Mouse (Mus musculus): ENCODE measurements at regions not wholly inside any gene's neighbourhood (a gene's known extent, or its start where the extent isn't known, plus 50 kb on each side); places are given as distances from the start of the nearest gene placed in this dataset.
"Not testable (repeated sequence)": the region's sequence is repeated elsewhere in the genome, so short reads cannot be mapped to it uniquely, and the experiment has no call there.

DNA sequence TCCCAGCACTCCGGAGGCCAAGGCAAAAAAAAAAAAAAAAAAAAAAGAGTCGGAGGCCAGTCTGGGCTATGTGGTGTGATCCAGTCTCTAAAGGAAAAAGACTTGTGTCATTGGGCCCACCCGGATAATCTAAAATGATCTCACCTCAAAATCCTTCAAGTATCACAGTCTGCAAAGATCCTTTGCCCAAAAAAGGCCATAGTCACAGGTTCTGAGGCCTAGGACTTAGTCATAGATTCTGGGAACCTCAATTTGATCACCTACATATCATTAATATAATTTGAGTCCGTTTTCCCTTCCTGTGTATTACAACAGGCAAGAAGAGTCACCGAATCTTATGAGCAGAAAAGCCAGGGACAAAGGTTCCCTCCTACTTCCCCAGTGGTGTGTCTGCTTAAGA lies 98.3 kb upstream of the Rad23b start:
- peaks cover 21% of the 10 kb centered on the region for H3K4me1 ChIP-seq (replicated peaks)
- H3K27me3 ChIP-seq (ENCODE audit: insufficient read depth, poor library complexity, severe bottlenecking), result peaks cover 4% of the 10 kb centered on the region; the same call in 1 of the 2 replicates
- no peaks in the 10 kb centered on the region for H3K9me3 ChIP-seq
- no peak overlapping the region for H3K4me3 ChIP-seq
- DNase-seq (ENCODE audit: low spot score), result no peak
- no peaks in the 10 kb centered on the region for H3K36me3 ChIP-seq
- WGBS, result 83% methylated on average over 5 of the region's 5 CpGs
- H3K27ac ChIP-seq, result no peak overlapping the region

GRCm38 (mm10) chr4:55253769-55254168 lies 96.1 kb upstream of the Rad23b start:
- no peak for DNase-seq (ENCODE audit: low spot score)
- Histone ChIP-seq H3K36me3 (no peaks in the 10 kb centered on the region), H3K27me3 (ENCODE audit: insufficient read depth, poor library complexity, severe bottlenecking) (peaks cover 4% of the 10 kb centered on the region; the same call in 1 of the 2 replicates), H3K27ac (no peak overlapping the region), H3K4me3 (no peak overlapping the region), H3K4me1 (replicated peaks) (peaks cover 10% of the 10 kb centered on the region; the same call in 1 of the 2 replicates), H3K9me3 (no peaks in the 10 kb centered on the region)
- WGBS, result 87% methylated on average over 8 of the region's 8 CpGs

DNA sequence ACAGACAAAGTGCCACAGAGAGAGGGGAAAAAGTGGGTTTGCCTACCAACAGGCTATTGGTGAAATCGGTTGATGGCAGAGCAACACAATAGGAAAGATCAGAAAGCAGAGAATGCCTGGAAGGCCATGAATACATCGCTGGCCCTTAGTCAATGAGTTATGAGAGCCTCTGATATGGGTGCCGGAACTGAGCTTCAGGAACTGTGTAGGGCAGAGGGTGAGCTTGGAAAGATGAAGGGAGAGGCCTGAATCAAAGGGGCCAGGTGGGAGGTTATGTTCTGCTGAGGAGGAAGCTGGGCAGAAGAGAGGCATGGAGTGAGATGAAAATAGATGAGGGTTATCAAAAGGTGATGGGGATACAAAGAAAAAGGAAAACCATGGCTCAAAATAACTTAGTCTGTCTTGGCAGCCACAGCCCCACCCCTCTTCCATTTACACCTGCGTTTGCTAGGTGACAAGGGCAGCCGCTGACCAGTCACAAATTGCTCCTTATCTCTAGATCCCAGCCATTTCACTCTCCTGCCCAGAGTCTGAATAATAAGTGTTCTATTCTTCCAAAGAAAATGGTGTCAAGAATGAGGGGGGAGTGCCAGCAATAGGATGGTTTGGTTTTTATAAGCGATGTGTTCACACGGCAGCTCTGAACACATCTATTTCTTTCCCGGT lies 77.7 kb upstream of the Rad23b start:
- peaks cover 5% of the 10 kb centered on the region; the same call in 1 of the 2 replicates for H3K27me3 ChIP-seq (ENCODE audit: insufficient read depth, poor library complexity, severe bottlenecking)
- peaks cover 10% of the 10 kb centered on the region; the same call in 1 of the 2 replicates for H3K4me1 ChIP-seq (replicated peaks)
- no peaks in the 10 kb centered on the region for H3K36me3 ChIP-seq
- DNase-seq (ENCODE audit: low spot score), result no peak
- H3K9me3 ChIP-seq, result no peaks in the 10 kb centered on the region; the same call in 1 of the 2 replicates
- no peak overlapping the region for H3K27ac ChIP-seq
- no peak overlapping the region for H3K4me3 ChIP-seq
- 86% methylated on average over 8 of the region's 8 CpGs for WGBS

- H3K27me3 ChIP-seq (ENCODE audit: insufficient read depth, poor library complexity, severe bottlenecking), result peaks cover 5% of the 10 kb centered on the region; the same call in 1 of the 2 replicates
- DNase-seq (ENCODE audit: low spot score), result no peak
- no peak overlapping the region for H3K27ac ChIP-seq
- H3K4me1 ChIP-seq (replicated peaks), result peaks cover 14% of the 10 kb centered on the region; the same call in 1 of the 2 replicates
- 13% methylated on average over 5 of the region's 5 CpGs for WGBS
- no peaks in the 10 kb centered on the region for H3K36me3 ChIP-seq
- H3K4me3 ChIP-seq, result no peak overlapping the region
- no peaks in the 10 kb centered on the region for H3K9me3 ChIP-seq
These were observed 73.4 kb upstream of the Rad23b start for GRCm38 (mm10) chr4:55276300-55276952.

DNA sequence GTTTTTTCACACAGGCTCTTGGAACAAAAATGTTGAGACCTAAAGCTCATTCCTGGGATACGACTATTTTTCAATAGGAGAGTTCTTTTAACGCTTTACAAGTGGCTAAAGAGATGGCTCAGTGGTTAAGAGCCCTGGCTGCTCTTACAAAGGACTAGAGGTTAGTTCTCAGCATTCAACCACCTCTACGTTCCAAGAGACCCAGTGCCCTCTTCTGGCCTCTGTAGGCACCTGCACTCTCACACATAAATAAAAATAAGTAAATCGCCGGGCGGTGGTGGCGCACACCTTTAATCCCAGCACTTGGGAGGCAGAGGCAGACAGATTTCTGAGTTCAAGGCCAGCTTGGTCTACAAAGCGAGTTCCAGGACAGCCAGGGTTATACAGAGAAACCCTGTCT lies 70.5 kb upstream of the Rad23b start:
- 89% methylated on average over 8 of the region's 8 CpGs for WGBS

DNA sequence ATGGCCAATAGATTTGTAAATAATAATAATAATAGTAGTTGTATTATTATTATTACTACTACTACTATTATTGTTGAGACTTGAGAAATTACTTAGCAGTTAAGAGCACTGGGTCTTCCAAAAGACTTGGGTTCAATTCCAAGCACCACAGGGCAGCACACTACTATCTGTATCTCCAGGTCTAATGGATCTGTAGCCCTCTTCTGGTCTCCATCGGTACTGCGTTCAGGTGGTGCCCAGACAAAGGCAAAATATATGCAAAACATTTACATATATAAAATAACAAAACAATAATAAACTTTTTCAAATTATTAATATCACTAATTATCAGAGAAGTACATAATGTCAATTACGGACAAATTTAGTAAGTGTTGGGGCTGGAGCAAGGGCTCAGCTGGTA lies 69.1 kb upstream of the Rad23b start:
- H3K4me1 ChIP-seq (replicated peaks), result peaks cover 14% of the 10 kb centered on the region; the same call in 1 of the 2 replicates
- H3K27ac ChIP-seq, result no peak overlapping the region
- 85% methylated on average over 3 of the region's 3 CpGs for WGBS
- no peaks in the 10 kb centered on the region for H3K27me3 ChIP-seq (ENCODE audit: insufficient read depth, poor library complexity, severe bottlenecking)
- no peaks in the 10 kb centered on the region for H3K9me3 ChIP-seq
- H3K4me3 ChIP-seq, result no peak overlapping the region
- H3K36me3 ChIP-seq, result no peaks in the 10 kb centered on the region
- no peak for DNase-seq (ENCODE audit: low spot score)

More for the DNA sequence above, 70.5 kb upstream of the Rad23b start:
- not testable (repeated sequence) for H3K27me3 ChIP-seq (ENCODE audit: insufficient read depth, poor library complexity, severe bottlenecking); H3K4me3 ChIP-seq; H3K9me3 ChIP-seq; DNase-seq (ENCODE audit: low spot score); H3K36me3 ChIP-seq; H3K27ac ChIP-seq
- peaks cover 14% of the 10 kb centered on the region; the same call in 1 of the 2 replicates for H3K4me1 ChIP-seq (replicated peaks)

- Histone ChIP-seq H3K4me1 (replicated peaks) (peaks cover 8% of the 10 kb centered on the region; the same call in 1 of the 2 replicates), H3K9me3 (no peaks in the 10 kb centered on the region), H3K36me3 (no peaks in the 10 kb centered on the region), H3K4me3 (no peak overlapping the region), H3K27me3 (ENCODE audit: insufficient read depth, poor library complexity, severe bottlenecking) (no peaks in the 10 kb centered on the region), H3K27ac (no peak overlapping the region)
- 74% methylated on average over 14 of the region's 14 CpGs for WGBS
- DNase-seq (ENCODE audit: low spot score), result no peak
These were observed 68.3 kb upstream of the Rad23b start for GRCm38 (mm10) chr4:55281486-55282096.

- Histone ChIP-seq H3K4me3 (no peak overlapping the region), H3K27me3 (ENCODE audit: insufficient read depth, poor library complexity, severe bottlenecking) (no peaks in the 10 kb centered on the region), H3K9me3 (no peaks in the 10 kb centered on the region), H3K36me3 (no peaks in the 10 kb centered on the region), H3K4me1 (replicated peaks) (no peaks in the 10 kb centered on the region), H3K27ac (no peak overlapping the region)
- WGBS, result 93% methylated on average over 4 of the region's 4 CpGs
- DNase-seq (ENCODE audit: low spot score), result no peak
These were observed 67.4 kb upstream of the Rad23b start for GRCm38 (mm10) chr4:55282474-55282873.

DNA sequence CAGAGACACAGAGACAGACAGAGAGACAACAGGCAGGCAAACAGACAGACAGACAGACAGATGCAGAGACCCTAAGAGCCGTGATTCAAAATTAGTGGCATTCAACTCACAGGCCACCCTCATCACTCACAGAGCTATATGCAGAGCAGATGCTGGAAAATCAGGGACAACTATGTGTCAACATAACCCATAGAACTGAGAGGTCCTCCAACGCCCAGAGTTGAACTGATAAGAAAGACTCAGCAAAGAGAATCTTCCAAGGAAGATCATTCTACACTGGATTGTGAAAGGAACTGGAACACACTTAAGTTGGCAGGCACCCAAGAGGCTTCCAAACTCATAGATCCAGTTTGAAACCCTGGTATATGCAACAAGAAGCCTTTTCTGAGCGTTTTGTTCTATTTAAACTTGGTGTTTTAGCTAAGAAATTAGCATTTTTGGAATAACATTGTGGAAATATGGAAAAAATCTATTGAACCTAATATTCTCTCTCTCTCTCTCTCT lies 65.1 kb upstream of the Rad23b start:
- DNase-seq (ENCODE audit: low spot score), result no peak
- WGBS, result 84% methylated on average over 3 of the region's 3 CpGs
- H3K27me3 ChIP-seq (ENCODE audit: insufficient read depth, poor library complexity, severe bottlenecking), result no peaks in the 10 kb centered on the region
- H3K27ac ChIP-seq, result no peak overlapping the region
- H3K9me3 ChIP-seq, result no peaks in the 10 kb centered on the region
- H3K4me3 ChIP-seq, result no peak overlapping the region
- no peaks in the 10 kb centered on the region for H3K36me3 ChIP-seq
- H3K4me1 ChIP-seq (replicated peaks), result no peaks in the 10 kb centered on the region

GRCm38 (mm10) chr4:55285641-55286040 lies 64.2 kb upstream of the Rad23b start:
- H3K27ac ChIP-seq, result peak overlapping the region; percentile 6; the same call in 1 of the 2 replicates
- H3K27me3 ChIP-seq (ENCODE audit: insufficient read depth, poor library complexity, severe bottlenecking), result no peaks in the 10 kb centered on the region
- no peak for DNase-seq (ENCODE audit: low spot score)
- WGBS, result 47% methylated on average over 5 of the region's 5 CpGs
- H3K4me1 ChIP-seq (replicated peaks), result no peaks in the 10 kb centered on the region
- no peak overlapping the region for H3K4me3 ChIP-seq
- no peaks in the 10 kb centered on the region for H3K36me3 ChIP-seq
- no peaks in the 10 kb centered on the region for H3K9me3 ChIP-seq

DNA sequence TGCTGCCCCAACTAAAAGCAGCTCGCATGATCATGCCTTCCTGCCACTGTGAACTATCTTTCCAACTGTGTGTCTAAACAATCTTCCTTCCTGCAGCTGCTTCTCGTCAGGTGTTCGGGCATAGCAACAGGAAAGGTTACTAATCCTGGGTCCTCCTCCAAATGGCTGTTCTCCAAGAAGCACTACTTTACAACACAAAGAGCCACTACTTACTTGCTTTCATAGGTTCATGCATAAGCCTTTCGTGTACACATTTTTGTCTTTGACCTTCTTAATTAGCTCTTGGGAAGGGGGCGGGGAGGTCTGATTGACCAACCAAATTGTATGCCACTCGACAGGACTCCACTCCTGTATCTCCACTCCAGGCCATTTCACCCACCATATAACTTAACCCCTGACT lies 61.4 kb upstream of the Rad23b start:
- no peak overlapping the region for H3K4me3 ChIP-seq
- WGBS, result 84% methylated on average over 6 of the region's 6 CpGs
- H3K36me3 ChIP-seq, result no peaks in the 10 kb centered on the region
- H3K27me3 ChIP-seq (ENCODE audit: insufficient read depth, poor library complexity, severe bottlenecking), result no peaks in the 10 kb centered on the region
- H3K9me3 ChIP-seq, result no peaks in the 10 kb centered on the region
- peaks cover 8% of the 10 kb centered on the region for H3K4me1 ChIP-seq (replicated peaks)
- no peak for DNase-seq (ENCODE audit: low spot score)
- H3K27ac ChIP-seq, result no peak overlapping the region

- Histone ChIP-seq H3K36me3 (no peaks in the 10 kb centered on the region), H3K9me3 (no peaks in the 10 kb centered on the region), H3K4me3 (no peak overlapping the region), H3K4me1 (replicated peaks) (peaks cover 26% of the 10 kb centered on the region), H3K27me3 (ENCODE audit: insufficient read depth, poor library complexity, severe bottlenecking) (peaks cover 7% of the 10 kb centered on the region; the same call in 1 of the 2 replicates), H3K27ac (no peak overlapping the region)
- peak; percentile 21 for DNase-seq (ENCODE audit: low spot score)
- WGBS, result 86% methylated on average over 5 of the region's 5 CpGs
These were observed 57.6 kb upstream of the Rad23b start for GRCm38 (mm10) chr4:55292277-55292676.

- peak overlapping the region; percentile 90; the same call in 1 of the 2 replicates for H3K27ac ChIP-seq
These were observed 57.1 kb upstream of the Rad23b start for GRCm38 (mm10) chr4:55292701-55293100.

More at GRCm38 (mm10) chr4:55292701-55293100, 57.1 kb upstream of the Rad23b start:
- WGBS, result 41% methylated on average over 4 of the region's 4 CpGs
- Histone ChIP-seq H3K9me3 (no peaks in the 10 kb centered on the region), H3K36me3 (no peaks in the 10 kb centered on the region), H3K27me3 (ENCODE audit: insufficient read depth, poor library complexity, severe bottlenecking) (peaks cover 10% of the 10 kb centered on the region; the same call in 1 of the 2 replicates), H3K4me1 (replicated peaks) (peaks cover 26% of the 10 kb centered on the region), H3K4me3 (no peak overlapping the region)
- no peak for DNase-seq (ENCODE audit: low spot score)

Measured in hindbrain, embryonic 10.5 days (tissue).